Mouse (Mus musculus) cerebellum, adult 2 months (tissue): ENCODE data around the gene Tfcp2. TPM values are rescaled to one million over a fixed set of nuclear protein-coding genes. Genes with fewer than 3 reads are reported as not detected.

Source experiments
- DNase-seq, 2 experiments: peaks; one replicate each; pipeline ENCODE4 v3.0.0; 2021
- H3K27ac ChIP-seq: fragments of 200-500 bp; 2 replicates; pipeline ENCODE4 v1.5.1; 2012; ENCODE audit warnings: low read length, control low read depth, inconsistent platforms; ENCODE audit not compliant: insufficient read depth
- H3K27me3 ChIP-seq: fragments of 200-500 bp; 2 replicates; pipeline ENCODE4 v1.6.1; 2012; ENCODE audit warnings: inconsistent platforms, mild to moderate bottlenecking, low read length, moderate library complexity; ENCODE audit not compliant: control insufficient read depth, insufficient read depth
- H3K4me1 ChIP-seq: fragments of 200-500 bp; 2 replicates; pipeline ENCODE4 v1.6.1; 2011; ENCODE audit warnings: low read length; ENCODE audit not compliant: control insufficient read depth, insufficient read depth
- H3K4me3 ChIP-seq: fragments of 200-500 bp; replicated peaks from 2 replicates; pipeline ENCODE3; 2011; ENCODE audit warnings: mild to moderate bottlenecking, low read depth, low read length, control low read depth; ENCODE audit not compliant: insufficient read depth
- CTCF ChIP-seq: fragments of 200-500 bp; IDR thresholded peaks from 2 replicates; pipeline ENCODE4 v1.5.1; 2011; ENCODE audit warnings: low read depth, mild to moderate bottlenecking, control low read depth, low read length, moderate library complexity, borderline replicate concordance; ENCODE audit not compliant: insufficient read depth
- POLR2A ChIP-seq: fragments of 200-500 bp; IDR thresholded peaks from 2 replicates; pipeline ENCODE4 v1.6.1; 2011; ENCODE audit warnings: low read length, control low read depth, borderline replicate concordance; ENCODE audit not compliant: insufficient read depth
- WGBS: fragments of 180-500 bp; shearing (Covaris S2); methylation state at CpG from one replicate; pipeline ENCODE4 v1.1.7; 2018; 5-methylcytosine and 5-hydroxymethylcytosine counted together
- polyA plus RNA-seq: library from polyadenylated mRNA; depleted of rRNA; stranded (reverse); fragments of >200 nt; gene quantifications from 2 replicates; pipeline ENCODE4 v1.2.3, GENCODE M21; 2012

Tfcp2 gene
- polyA plus RNA-seq, 1 experiment: 25.4 TPM

- Histone ChIP-seq H3K27me3 (no peaks in the 10 kb centered on the region), H3K4me3 (no peak overlapping the region), H3K27ac (no peak overlapping the region), H3K4me1 (no peaks in the 10 kb centered on the region)
- DNase-seq: no peak
- TF ChIP-seq POLR2A (no peak), CTCF (no peak)
- 78% methylated on average over 8 of the region's 8 CpGs for WGBS
These were observed 38.6 kb upstream of the Tfcp2 start for GRCm38 (mm10) chr15:100590436-100590835.

GRCm38 (mm10) chr15:100588297-100588696, 36.5 kb upstream of the Tfcp2 start:
- H3K4me1 ChIP-seq: no peaks in the 10 kb centered on the region
- no peak for DNase-seq
- H3K27ac ChIP-seq: no peak overlapping the region
- no peak overlapping the region for H3K4me3 ChIP-seq
- H3K27me3 ChIP-seq: no peaks in the 10 kb centered on the region
- WGBS: 89% methylated on average over 6 of the region's 6 CpGs
- no peak for TF ChIP-seq POLR2A
- no peak for TF ChIP-seq CTCF

GRCm38 (mm10) chr15:100587166-100587565, 35.4 kb upstream of the Tfcp2 start:
- H3K27me3 ChIP-seq: no peaks in the 10 kb centered on the region
- H3K4me1 ChIP-seq: no peaks in the 10 kb centered on the region
- no peak for TF ChIP-seq CTCF
- no peak for TF ChIP-seq POLR2A
- no peak overlapping the region for H3K4me3 ChIP-seq
- 94% methylated on average over 4 of the region's 4 CpGs for WGBS
- no peak for DNase-seq
- H3K27ac ChIP-seq: no peak overlapping the region

- Histone ChIP-seq H3K4me1 (no peaks in the 10 kb centered on the region), H3K27ac (no peak overlapping the region), H3K4me3 (no peak overlapping the region), H3K27me3 (no peaks in the 10 kb centered on the region)
- DNase-seq: no peak
- TF ChIP-seq CTCF (no peak), POLR2A (no peak)
- WGBS: 86% methylated on average over 16 of the region's 16 CpGs
These were observed 34.1 kb upstream of the Tfcp2 start for GRCm38 (mm10) chr15:100585931-100586330.

GRCm38 (mm10) chr15:100580108-100580507, 28.3 kb upstream of the Tfcp2 start:
- 78% methylated on average over 10 of the region's 10 CpGs for WGBS
- H3K27me3 ChIP-seq: no peaks in the 10 kb centered on the region
- peaks cover 10% of the 10 kb centered on the region; the same call in 1 of the 2 replicates for H3K4me1 ChIP-seq
- TF ChIP-seq POLR2A: no peak
- TF ChIP-seq CTCF: no peak
- no peak overlapping the region for H3K4me3 ChIP-seq
- no peak overlapping the region for H3K27ac ChIP-seq
- DNase-seq: no peak

- Histone ChIP-seq H3K27me3 (no peaks in the 10 kb centered on the region), H3K4me1 (peaks cover 10% of the 10 kb centered on the region; the same call in 1 of the 2 replicates), H3K27ac (no peak overlapping the region), H3K4me3 (no peak overlapping the region)
- TF ChIP-seq POLR2A: no peak
- TF ChIP-seq CTCF: no peak
- 90% methylated on average over 16 of the region's 16 CpGs for WGBS
- DNase-seq: no peak
These were observed 26.2 kb upstream of the Tfcp2 start for GRCm38 (mm10) chr15:100577972-100578371.

- Histone ChIP-seq H3K27me3 (no peaks in the 10 kb centered on the region), H3K4me1 (peaks cover 10% of the 10 kb centered on the region; the same call in 1 of the 2 replicates), H3K4me3 (no peak overlapping the region), H3K27ac (no peak overlapping the region)
- TF ChIP-seq POLR2A (no peak), CTCF (no peak)
- WGBS: 14% methylated on average over 6 of the region's 6 CpGs
- DNase-seq: peak in 1 of 2 experiments; percentile 19
These were observed 25.0 kb upstream of the Tfcp2 start for GRCm38 (mm10) chr15:100576810-100577209.

GRCm38 (mm10) chr15:100576392-100576791, 24.6 kb upstream of the Tfcp2 start:
- WGBS: 42% methylated on average over 6 of the region's 6 CpGs
- Histone ChIP-seq H3K27ac (no peak overlapping the region), H3K27me3 (no peaks in the 10 kb centered on the region), H3K4me1 (peaks cover 10% of the 10 kb centered on the region; the same call in 1 of the 2 replicates), H3K4me3 (no peak overlapping the region)
- TF ChIP-seq CTCF (no peak), POLR2A (no peak)
- no peak for DNase-seq
